Mouse (Mus musculus) C2C12 (cell line): ENCODE data around the gene Nubp1.

Experiments
- CEBPB ChIP-seq: IDR thresholded peaks from one replicate; pipeline ENCODE4 v1.6.1; 2011; ENCODE audit warnings: low read depth, mild to moderate bottlenecking, control low read depth, moderate library complexity
- CTCF ChIP-seq: IDR thresholded peaks from one replicate; pipeline ENCODE4 v1.5.1; 2011; ENCODE audit not compliant: control insufficient read depth, insufficient read depth, insufficient read length
- MAX ChIP-seq: IDR thresholded peaks from one replicate; pipeline ENCODE4 v1.6.1; 2011; ENCODE audit warnings: mild to moderate bottlenecking, control low read depth
- MYOD1 ChIP-seq: IDR thresholded peaks from one replicate; pipeline ENCODE4 v1.6.1; 2011; ENCODE audit warnings: low read depth; ENCODE audit not compliant: control insufficient read depth, insufficient read length
- MYOG ChIP-seq: IDR thresholded peaks from one replicate; pipeline ENCODE4 v1.6.1; 2011; ENCODE audit not compliant: control insufficient read depth, insufficient read length; ENCODE audit errors: extremely low read depth
- USF1 ChIP-seq: IDR thresholded peaks from one replicate; pipeline ENCODE4 v1.6.1; 2011; ENCODE audit warnings: low read depth, mild to moderate bottlenecking, control low read depth, moderate library complexity

- TF ChIP-seq CTCF: no peak
- TF ChIP-seq MYOD1: no peak
- TF ChIP-seq MAX: no peak
- TF ChIP-seq MYOG: no peak
- no peak for TF ChIP-seq USF1
- no peak for TF ChIP-seq CEBPB
Observed at GRCm38 (mm10) chr16:10461178-10461577, 49.4 kb downstream of the Nubp1 start.
